Mouse (Mus musculus): ENCODE measurements around the gene Man1c1.
A peak's percentile ranks its signal among the peaks of the same experiment; 100 is the strongest.

The Man1c1 gene

DNA sequence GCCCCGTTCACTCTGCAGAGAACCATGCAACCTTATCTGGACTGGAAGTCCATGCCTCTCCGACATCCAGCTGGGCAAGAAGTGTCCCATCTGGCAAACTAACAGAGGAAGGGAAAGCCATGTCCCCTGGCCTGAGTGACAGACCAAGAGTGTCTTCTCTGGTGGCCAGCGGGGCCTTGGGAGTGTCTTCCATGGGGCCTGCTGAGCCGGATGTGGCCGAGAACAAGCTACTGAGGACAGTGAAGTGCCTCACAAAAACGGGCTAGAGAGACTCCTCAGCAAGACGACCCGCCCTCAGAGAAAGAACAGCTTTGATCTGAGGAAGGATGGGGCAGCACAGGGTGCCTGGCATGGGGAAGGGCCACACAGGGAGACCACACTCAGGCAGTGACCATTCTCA is 67.7 kb downstream of the Man1c1 start:
- no peak for DNase-seq

DNA sequence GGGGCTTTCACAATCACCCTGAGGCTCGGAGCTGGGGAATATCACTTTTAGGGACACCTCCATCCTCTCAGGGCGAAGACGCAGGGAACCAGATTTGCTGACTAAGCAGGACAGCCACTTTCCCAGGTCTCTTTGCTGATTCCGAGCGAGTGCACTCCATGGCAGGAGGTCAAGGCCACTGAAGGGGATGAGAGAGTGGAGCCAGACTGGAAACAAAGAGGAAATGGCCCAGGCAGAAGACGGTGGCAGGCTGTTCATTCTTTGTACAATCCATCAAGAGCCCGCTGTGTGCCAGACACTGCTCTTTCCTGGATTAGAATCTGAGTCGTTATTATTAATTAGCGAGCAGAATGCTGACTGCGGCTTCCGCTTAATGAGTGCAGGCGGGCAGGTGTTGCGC is 70.1 kb downstream of the Man1c1 start:
- DNase-seq, result no peak

DNA sequence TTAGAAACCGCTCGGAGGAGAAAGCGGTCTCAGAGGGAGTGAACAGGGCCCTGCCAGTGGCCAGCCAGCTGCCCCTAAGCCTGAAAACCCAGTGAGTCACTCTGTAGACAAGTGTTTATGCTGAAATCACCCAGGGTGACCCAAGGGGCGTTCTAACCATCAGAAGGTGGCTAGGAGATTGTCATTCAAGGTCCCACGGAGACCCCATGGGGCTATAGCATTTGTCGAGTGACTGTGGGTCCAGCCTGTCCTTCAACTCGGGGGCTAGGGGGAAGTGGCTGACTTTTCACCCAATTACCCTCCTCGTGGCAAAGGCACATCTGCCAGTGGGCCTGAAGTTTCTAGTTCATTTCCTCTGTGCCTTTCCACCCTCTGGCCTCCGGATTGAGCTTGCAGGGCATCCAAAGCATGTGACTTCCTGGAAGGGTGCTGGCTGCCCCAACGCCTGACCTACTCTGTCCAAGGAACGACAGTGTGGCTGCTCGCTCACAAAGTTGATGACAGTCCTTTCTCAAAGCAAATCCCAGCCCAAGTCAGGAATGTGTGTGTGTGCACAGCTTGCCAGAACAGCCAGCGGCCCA is 71.9 kb downstream of the Man1c1 start:
- no peak for DNase-seq

DNA sequence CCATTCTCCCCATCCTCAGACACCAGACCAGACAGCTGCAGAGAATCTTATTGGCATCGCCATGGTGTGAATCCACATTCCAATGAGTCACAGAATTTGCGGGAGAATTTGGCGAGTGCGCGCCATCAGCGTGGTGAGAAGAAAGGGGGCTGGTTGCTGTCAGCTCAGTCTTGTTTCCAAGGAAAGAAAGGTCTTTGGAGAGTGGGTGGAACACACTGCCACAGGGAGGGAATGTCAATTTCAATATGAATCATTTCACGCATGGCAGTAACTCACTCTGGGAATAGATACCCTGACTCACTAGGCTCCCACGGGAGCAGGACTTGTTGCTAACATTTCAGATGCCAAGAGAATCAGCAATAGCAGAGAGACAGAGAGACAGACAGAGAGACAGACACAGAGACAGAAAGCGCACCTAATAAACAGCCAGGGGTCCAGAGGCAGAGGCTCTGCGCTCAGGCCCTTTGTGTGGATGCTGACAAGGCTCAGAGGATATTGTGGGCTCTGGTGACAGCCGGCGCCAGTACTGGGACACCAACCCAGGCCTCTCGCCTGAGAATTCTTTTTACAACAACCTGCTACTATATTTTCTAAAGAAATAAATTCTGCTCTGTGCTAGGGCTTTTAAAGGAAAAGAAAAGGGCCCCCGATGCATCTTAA is 72.5 kb downstream of the Man1c1 start:
- peak; percentile 85 for DNase-seq

DNA sequence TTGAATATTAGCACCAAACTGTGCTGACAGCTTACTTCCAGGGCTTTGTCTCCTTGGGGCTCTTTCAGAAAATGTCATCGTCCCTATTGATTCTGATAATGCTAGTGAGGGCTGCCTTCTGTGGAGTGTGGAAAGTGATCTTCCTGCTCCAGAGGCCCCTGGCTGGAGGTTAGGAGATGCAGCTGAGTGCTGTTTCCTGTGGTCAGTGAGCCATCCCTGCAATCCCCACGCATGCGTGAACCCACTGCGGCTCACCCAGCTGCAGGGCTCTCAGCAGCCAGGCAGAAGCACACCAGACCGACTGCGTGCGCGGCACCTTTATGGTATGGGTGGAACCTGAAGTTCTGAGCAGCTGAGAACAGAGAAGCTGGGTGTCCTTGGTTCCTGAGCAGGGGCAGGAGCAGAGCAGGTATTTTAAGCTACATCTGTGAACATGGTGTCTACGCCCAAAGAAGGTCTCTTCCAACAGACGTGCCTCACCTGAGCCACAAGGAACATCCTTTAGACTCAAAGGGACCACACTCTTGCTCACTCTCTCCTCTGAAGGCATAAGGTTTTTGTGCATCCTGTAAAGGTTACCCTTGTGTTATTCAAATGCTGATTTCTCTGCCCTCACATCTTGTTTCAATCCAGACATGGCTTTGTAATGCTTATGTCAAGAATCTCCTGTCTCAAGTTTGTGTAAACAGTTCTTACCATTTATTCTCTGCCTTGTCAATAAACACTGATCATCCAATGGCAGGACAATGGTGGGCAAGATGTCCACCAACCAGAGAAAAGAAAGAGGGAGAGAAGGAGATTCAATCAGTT is 75.3 kb downstream of the Man1c1 start:
- DNase-seq, result no peak

DNA sequence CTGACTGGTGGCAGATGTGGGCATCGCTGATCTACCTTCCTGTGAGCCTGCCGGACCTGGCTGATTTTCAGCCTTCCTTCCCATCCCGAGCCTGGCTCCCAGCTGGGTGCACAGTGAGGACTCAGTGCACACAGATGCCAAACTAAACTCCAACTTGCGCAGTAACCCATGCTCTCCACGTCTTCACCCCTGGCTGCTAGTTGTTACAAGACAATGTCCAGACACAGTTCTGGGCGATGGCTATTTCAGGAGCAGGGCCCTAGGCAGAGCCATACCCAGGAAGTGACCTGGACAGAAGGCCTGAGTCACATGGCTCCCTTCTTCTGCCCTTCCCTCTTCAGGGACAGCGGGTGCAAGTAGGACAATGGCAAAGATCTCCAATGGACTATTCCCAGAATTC is 76.0 kb downstream of the Man1c1 start:
- no peak for DNase-seq

DNA sequence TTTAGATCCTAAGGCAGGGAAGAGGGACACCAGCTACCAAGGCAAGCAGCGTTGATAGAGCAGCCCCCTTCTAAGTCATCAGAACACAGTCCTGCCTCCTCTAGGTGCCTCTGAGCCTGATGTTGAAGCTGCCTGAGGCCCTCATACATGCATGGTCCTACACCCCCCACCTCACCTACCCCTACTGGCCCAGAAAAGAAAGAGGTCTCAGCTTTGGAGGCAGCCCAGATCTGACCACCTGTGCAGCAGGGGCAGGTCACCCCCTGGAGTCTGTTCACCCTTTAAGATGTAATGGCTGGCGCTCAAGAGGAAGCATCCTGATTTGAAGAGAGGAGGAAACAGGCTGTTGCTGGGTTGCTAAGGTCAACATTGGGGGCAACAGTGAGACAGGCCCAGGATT is 77.2 kb downstream of the Man1c1 start:
- no peak for DNase-seq

DNA sequence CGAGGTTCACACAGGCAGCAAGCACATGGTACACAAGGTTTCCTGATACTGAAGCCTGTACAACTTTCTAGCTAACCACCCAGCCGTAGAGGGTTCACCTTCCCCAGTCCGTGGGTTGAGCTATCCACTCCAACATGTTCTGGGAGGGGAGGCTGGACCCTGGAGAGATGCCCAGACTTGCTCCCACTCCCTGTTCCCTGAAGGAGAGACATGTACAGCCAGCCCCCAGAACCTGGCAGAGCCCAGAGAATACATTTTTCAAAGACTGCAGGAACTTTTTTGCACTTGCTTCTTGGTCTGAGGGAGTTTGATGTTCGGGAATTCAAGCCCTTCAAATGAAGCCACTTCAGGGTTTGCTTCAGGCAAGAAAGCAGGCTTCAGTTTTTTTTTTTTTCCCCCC is 77.7 kb downstream of the Man1c1 start:
- peak; percentile 74 for DNase-seq

DNA sequence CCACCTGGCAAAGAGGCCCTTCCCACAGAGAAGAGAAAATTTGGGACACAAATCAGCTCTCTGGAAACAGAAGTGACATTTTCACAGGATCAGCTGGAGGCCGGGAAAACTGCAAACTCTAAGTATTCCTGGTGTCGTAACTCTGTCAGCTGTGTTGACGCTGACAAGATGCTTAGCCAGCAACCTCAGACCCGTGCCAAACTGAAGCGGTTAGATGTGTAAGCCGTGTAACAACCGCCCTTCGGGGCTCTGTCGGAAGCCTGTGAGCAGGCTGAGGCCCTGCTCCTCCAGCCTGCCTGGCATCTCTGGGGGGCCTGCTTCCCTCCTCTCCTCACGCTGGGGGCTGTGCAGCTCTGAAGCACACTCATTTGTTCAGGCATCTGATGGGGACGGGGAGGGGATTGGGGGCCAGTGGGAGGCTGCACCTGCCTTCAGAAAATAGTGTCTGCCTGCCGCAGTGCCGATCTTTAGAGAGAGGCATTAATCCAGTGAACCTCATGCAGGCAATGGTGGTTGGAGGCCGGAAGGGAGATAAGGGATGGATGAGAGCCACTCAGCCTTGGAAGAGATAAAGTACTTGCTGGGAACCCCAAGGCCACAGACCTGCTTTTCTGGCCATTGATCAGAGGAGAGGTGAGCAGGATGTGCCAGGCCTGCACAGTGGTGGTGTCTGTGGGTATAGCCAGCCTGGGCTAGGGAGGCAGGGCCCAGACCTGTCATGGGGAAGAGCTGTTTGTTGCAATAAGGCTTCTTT is 79.8 kb downstream of the Man1c1 start:
- no peak for DNase-seq

DNA sequence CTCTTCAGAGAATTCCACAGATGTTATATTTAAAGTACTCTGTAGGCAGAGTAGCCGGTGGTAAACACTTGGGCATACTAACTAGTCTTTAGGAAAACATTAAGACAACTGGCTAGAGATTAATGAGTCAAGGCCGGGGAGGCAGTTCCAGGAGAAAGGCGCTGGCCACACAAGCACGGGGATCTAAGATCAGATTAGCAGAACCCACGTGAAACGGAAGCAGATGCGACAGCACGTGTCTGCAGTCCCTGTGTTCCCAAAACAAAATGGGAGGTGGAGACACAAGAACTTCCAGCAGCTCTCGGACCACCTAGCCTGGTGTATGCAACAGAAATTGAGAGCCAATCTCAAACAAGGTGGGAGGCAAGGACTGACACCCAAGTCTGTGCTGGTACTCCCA is 82.4 kb downstream of the Man1c1 start:
- no peak for DNase-seq

DNA sequence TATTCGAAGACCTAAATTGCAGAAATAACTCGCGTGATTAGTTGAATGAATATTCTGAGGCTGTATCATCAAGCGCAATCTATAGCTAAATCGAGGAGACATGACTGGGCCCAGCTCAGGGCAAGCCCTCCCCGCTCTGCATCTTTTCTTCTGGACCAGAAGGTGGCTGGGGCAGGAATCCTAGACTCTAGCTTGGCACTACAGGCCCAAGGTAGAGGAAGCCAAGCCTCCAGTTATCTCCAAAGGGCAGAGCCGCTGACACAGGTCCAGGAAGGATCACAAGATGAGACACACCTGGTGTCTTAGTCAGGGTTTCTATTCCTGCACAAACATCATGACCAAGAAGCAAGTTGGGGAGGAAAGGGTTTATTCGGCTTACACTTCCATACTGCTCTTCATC is 83.8 kb downstream of the Man1c1 start:
- DNase-seq, result no peak

DNA sequence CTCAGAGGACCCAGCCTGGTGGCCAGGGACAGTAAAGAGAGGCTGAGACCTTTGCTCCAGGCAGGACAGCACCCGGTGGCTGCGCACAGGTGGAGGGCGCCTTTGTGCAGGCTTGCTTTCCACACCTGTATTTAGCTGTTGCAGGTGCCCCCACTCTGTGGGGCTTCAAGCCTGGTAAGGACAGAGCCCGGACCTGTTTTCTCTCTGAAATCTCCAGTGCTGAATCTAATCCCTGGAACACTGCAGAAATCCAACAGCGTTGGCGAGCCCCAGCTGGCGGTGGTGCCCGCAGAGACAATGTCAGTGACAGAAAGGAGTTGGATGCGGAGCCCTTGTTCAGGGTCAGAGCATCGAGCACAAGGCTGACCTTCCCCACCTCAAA is 84.6 kb downstream of the Man1c1 start:
- no peak for DNase-seq

DNA sequence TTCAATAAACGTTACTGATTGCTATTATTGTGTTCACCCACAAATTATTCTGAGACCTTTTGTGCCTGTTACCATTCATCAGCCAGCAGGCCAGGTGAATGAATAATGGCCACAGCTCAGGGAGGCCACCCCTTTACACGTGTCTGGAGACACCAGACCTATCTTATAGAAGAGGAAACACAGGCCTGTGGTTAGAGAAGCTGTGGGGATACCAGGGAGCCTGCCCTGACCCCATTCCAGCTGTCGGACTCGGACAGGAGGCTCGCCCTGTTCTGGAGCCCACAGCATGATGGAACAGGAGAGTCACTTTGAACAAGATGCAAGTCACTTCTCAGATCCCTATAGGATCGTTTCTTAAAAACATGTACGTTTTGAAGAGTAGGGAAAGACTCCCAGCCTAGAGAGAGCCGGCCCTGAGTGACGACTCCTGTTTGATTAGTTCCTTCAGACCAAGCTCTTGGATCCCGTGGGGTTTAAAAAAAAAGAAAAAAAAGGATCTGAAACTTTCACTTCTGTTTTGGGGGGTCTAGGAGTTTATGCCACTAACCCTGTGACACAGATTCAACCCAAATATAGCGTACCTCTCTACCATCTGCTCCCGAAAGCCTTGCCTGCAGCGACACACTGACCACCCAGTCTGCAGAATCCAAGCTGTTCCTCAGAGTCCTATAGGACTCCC is 85.1 kb downstream of the Man1c1 start:
- DNase-seq, result no peak

DNA sequence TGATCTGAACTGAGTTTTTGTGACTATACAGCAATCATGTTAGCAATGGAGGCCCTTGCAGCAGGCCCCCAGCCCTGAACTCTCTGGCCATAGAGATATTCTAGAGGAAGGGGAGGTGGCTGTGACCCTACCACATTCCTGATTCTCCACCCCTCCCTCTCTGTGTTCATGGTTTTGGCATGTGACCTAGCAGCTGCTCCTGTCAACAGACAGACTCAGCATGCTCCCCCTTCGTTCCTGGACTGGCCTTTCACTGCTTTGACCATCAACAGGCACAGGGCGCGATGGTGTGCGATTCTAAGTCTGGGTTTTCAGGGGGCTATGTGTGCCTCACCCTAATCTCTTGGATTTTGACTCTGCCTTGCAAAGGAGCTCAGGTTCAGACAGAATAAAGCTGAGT is 86.3 kb downstream of the Man1c1 start:
- DNase-seq, result no peak

DNA sequence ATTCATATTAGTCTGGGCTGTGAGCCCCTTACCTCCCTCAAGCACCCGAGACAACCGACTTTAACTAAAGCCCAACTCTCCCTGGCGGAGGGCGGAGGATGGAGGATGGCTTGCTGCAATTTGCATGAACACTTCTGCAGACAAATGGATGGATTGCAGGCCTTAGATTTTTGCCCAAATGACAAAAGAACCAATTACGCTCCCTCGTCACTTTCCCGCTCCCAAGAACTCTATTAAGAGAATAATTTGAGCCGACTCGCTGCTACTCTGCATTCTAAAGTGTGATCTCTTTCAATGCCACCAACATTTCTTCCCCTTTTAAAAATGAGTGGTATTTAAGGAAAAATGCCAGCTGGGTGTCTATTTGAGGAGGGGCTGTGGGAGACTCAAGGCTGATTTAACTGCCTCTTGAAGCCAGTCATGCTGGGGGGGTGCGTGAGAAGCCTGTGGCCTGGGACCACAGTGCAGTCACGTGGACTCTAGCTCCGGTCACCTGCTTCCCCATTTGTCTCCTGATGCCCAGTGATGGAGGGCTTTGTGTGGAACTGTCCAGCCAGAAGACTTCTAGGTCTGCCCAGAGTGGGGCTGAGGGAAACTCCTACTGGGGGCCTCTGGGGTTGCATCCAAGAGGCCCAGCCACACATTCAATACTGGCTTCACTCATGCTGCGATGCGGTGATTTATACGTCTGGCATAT is 88.0 kb downstream of the Man1c1 start:
- DNase-seq, result no peak

DNA sequence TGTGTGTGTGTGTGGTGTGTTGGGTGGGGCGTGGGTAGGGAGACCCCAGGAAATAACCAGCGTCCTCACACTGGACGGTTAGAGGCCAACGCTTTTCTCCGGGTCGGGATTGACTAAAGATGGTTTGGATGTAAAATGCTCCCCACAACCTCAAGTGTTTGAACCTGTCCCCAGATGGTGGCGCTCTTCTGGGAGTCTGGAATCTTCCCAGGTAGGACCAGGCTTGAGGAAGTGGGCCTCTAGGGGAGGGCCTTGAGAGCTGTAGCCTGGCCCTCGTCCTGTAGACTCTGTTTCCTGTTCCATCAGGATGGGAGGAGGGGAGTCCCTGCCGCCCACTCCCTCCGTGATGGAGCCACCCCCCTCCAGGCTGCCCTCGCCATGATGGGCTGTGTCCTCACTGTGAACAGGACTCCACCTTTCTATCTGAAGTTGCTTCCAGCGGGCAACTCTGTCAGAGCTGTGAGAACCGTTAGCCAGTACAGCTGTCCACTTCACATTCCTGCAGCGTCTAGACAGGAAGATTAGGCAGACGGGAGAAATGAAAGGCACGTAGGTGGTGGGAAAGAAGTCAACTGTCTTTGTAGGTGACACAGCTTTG is 91.9 kb downstream of the Man1c1 start:
- no peak for DNase-seq

DNA sequence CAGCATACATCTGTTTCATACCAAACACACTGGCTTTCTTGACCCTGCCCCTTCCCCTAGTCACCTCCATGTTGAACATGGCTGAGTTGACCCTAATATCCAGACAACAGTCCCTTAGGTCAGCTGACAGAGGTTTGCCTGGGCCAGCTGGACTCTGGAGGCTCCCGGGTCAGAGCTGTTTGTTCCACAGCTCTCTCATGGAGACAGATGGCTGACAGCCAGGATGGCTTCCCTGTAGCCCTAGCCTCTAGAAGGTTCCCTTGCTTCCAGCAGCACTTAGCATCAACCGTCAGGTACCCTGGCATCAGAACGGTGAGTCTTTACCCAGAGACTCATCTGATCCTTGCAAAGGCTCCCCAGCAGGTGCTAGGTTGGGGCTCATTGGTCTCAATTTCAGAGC is 93.5 kb downstream of the Man1c1 start:
- DNase-seq, result no peak

DNA sequence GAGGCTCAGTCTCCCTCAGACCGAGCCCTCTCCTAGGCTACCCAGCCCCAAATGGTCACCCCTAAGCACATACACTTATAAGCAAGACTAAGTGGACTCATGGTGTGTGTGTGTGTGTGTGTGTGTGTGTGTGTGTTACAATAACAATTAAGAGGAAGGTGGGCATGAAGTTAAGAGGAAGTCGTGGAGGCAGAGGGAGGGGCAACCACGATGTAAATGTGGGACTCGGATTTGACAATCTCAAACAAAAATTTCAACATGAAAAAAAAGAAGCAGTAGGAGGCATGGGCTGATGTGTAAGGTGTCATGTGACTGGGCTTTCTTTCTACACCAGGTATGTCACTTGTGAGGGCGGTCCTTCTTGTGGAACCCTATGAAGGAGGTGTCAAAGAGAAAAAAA is 96.4 kb downstream of the Man1c1 start:
- no peak for DNase-seq

DNA sequence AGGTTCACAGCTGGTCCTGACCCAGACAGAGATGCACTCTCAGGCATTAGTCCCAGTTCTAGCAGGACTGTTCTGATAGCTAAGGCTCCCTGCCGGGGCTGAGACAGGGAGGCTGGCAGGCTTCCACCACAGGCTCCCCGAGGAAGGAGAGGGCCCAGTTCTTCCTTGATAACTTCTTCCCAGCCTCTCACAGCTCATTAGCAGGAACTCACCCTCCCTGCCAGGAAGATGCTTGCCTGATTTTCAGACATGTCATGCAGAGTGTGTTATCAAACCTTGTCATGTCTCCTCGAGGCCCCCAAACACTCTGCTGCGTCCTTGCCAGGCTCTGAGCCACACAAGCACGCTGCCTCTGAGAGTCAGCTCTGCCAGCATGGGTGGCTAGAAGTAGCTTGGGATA is 98.0 kb downstream of the Man1c1 start:
- no peak for DNase-seq

DNA sequence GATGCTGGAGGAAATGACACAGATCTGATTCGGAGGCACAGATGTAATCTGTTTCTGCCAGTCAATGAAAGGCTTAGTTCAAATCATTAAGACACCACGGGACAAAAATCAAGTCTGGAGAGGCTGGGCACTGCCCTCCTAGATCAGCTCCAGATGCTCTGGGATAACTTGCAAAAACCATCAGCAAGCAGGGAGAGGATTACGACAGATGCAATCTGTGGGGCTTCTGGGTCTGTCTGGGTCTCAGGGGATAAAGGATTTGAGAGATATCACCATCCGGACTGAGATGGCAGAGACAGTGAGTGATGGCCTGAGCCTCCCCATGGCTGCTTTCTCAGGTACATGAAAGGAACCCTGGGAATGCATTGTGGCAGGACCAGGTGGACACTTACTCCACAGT is 99.6 kb downstream of the Man1c1 start:
- DNase-seq, result no peak

DNA sequence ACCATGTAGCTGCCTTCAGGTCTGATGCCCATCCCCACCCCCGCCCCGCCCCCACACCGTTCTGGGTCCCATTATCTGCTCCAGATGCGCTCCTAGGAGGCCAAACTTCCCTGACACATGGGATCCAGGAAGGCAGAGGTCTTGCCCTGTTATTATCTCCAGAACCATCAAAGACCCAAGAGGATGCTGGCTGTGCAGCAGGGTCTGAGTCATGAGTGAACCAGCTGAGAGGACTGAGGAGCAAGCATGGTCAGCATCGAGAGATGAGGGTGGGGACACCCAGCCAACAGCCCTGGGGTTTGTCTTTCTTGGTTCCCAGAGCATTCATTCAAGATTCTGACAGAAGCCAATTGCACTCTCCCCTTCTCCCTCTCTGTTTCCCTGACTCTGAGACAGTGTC is 100.5 kb downstream of the Man1c1 start:
- DNase-seq, result no peak

DNA sequence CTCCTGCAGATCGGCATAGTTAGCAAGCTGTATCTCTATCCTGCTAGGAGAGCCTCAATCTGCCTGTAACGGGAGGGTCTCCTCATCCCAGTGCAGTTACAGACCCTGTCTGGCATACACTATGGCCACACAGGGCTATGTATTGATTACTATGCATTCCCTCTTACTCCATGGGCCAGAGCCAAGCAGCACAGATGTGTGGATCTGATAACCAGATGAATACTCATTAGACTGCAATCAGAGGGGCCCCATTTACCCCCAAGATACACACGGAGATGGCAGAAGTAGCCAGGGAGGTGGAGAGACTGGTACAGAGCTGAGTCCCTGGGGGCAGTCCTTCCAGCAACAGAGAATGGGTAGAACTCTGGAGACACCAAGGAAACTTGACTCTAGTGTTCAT is 101.5 kb downstream of the Man1c1 start:
- no peak for DNase-seq

All from right cerebral cortex, postnatal 25 days (tissue).